Mouse (Mus musculus): ENCODE measurements around the gene Exog. TPM values are rescaled to one million over a fixed set of nuclear protein-coding genes. Genes with fewer than 3 reads are reported as not detected.
A peak's percentile ranks its signal among the peaks of the same experiment; 100 is the strongest.

Exog gene
- polyA plus RNA-seq, 1 experiment from 2014 or later = 5.7 TPM

GRCm38 (mm10) chr9:119419852-119420438 is 24.8 kb upstream of the Exog start:
- no peak for TF ChIP-seq CTCF (IDR thresholded peaks at IDR 0.05)

DNA sequence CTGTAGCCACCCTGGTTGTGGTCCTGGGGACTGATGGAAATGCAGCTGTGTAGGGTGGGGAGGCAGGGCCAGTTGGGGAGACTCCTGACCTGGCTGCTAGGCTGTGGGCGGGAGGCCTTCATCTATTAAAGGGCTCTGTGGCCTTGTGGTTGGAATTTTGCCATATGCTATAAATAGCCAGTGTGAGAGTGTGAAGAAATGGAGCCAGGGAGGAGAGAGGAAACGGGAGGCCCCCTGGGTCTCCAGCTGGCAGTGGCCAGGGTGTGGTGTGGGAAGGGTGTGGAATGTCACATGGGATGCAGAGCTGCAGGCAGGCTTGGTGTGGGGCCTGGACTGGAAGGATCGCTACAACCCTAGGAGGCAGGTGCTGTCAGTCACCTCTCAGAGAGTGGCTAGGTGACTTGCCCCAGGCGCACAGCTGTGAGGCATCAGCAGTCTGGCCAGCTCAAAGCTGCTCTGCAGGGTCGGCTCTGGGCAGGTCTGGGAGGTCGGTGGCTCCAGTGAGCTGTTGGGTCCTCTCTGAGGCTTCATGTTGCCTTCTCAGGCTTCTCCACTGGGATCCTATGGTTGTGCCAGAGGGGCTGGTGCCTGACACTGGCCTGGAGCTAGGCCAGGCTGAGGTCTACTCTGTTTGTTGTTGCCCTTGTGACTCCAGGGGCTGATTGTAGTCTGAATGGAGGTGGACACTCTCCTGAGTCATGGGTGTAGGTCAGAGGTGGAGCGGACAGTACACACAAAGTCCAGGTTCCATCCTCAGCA is 19.3 kb upstream of the Exog start:
- ChIA-PET CTCF (no interaction called here), POLR2A (no interaction called here)
- peak; percentile 91 for ATAC-seq
- DNase-seq (ENCODE audit: low read depth, low spot score) = peak; percentile 83
- H3K27me3 ChIP-seq = no peaks in the 10 kb centered on the region
- in situ Hi-C loops (cut with MboI; ENCODE audit: low pct_unique_long_range_greater_than_20kb) = no loop called here
- TF ChIP-seq CTCF (IDR thresholded peaks at IDR 0.05) = no peak

More at GRCm38 (mm10) chr9:119419852-119420438, 24.8 kb upstream of the Exog start:
- in situ Hi-C loops (cut with MboI; ENCODE audit: low pct_unique_long_range_greater_than_20kb) = no loop called here
- POLR2A ChIA-PET = no interaction called here
- CTCF ChIA-PET = interaction anchor here (1.6 kb wide), 1 partner anchor 219 kb away, joined by 3 read pairs; no protein-coding TSS in a partner anchor
- ATAC-seq = no peak
- H3K27me3 ChIP-seq = no peaks in the 10 kb centered on the region
- DNase-seq (ENCODE audit: low read depth, low spot score) = no peak

- no peak for DNase-seq (ENCODE audit: low read depth, low spot score)
- CTCF ChIA-PET = no interaction called here
- no peak for TF ChIP-seq CTCF (IDR thresholded peaks at IDR 0.05)
- H3K27me3 ChIP-seq = no peaks in the 10 kb centered on the region
- ATAC-seq = no peak
- POLR2A ChIA-PET = no interaction called here
- in situ Hi-C loops (cut with MboI; ENCODE audit: low pct_unique_long_range_greater_than_20kb) = no loop called here
Observed at GRCm38 (mm10) chr9:119425976-119426415, 18.7 kb upstream of the Exog start.

DNA sequence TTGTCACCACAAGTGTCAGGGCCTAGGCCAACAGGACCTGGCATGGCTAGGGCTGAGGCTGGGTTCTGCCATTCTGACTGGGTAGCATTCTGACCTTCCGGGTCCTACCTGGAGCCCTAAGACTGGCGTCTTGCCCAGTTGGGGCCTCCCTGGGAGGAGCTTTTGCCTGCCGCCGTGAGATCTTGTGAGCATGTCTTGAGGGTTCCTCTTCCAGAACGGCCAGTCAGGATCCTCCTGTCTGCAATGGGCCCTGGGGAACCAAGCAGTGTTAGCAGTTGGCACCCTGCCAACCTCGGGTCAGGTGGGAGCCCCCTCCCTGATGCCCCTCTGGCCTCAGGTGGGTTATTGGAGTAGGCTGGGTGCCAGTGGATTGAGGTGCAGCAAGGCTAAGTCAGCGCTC is 18.3 kb upstream of the Exog start:
- ATAC-seq = no peak

GRCm38 (mm10) chr9:119430311-119430710 is 14.4 kb upstream of the Exog start:
- CTCF ChIA-PET = interaction anchor here (0.9 to 3.4 kb wide), 12 partner anchors 9 to 151 kb away, joined by 3 to 11 read pairs (median 3); partner anchors contain the start of genes Acaa1a, Exog and Xylb
- POLR2A ChIA-PET = no interaction called here

More for the DNA sequence above, 18.3 kb upstream of the Exog start:
- no peak for DNase-seq (ENCODE audit: low read depth, low spot score)
- no peak for TF ChIP-seq CTCF (IDR thresholded peaks at IDR 0.05)
- CTCF ChIA-PET = no interaction called here
- H3K27me3 ChIP-seq = no peaks in the 10 kb centered on the region
- POLR2A ChIA-PET = no interaction called here
- in situ Hi-C loops (cut with MboI; ENCODE audit: low pct_unique_long_range_greater_than_20kb) = no loop called here

DNA sequence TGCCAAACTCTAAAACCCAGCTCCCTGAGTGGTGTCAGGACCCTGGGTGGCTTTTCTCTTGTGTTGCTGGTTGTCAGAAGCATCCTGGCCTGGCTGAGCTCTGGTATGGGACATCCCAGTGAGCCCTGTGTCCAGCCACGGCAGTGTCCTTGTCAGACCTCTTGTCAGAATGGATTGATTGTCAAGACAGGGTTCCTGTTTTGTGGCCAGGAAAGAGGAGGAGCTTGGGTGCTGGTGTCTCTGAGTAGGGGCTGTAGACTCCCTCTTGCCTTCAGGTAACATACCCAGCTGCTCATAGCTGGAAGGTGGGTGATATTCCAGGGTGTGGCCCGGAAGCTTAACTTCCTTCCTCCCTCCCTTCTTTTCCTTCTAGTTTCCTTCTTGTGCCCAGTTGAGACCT is 8.9 kb upstream of the Exog start:
- no peaks in the 10 kb centered on the region for H3K27me3 ChIP-seq
- ChIA-PET CTCF (interaction anchor here (2.5 kb wide), 1 partner anchor 9 kb away, joined by 10 read pairs; the partner anchor contains the start of gene Exog), POLR2A (no interaction called here)

More at GRCm38 (mm10) chr9:119430311-119430710, 14.4 kb upstream of the Exog start:
- in situ Hi-C loops (cut with MboI; ENCODE audit: low pct_unique_long_range_greater_than_20kb) = loop anchor here (5.0 kb wide), 1 partner anchor 68 kb away; no protein-coding TSS in a partner anchor
- no peaks in the 10 kb centered on the region for H3K27me3 ChIP-seq
- no peak for ATAC-seq
- DNase-seq (ENCODE audit: low read depth, low spot score) = no peak
- no peak for TF ChIP-seq CTCF (IDR thresholded peaks at IDR 0.05)

DNA sequence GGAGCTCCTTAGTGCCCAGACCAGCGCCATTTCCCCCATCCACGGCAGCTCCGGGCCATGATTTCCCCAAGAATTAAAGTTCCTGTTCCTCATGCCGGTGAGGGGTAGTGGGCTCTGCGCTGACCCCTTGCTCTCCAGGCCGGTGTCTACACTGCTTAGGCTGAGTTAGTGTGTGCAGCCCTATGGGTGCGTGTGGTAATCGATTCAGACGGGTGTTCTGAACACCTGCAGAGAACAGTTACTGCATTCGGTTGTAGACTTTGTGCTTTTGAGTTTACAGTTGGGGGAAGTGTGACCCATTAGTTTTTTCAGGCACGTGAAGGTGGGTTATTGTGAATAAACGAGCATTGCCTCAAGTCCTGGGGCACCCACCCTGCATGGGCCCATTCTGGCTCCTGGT is 6.7 kb upstream of the Exog start:
- ATAC-seq (no peak), DNase-seq (ENCODE audit: low read depth, low spot score) (no peak)
- no peaks in the 10 kb centered on the region for H3K27me3 ChIP-seq
- POLR2A ChIA-PET = no interaction called here
- CTCF ChIA-PET = no interaction called here
- in situ Hi-C loops (cut with MboI; ENCODE audit: low pct_unique_long_range_greater_than_20kb) = no loop called here
- no peak for TF ChIP-seq CTCF (IDR thresholded peaks at IDR 0.05)

More for the DNA sequence above, 8.9 kb upstream of the Exog start:
- in situ Hi-C loops (cut with MboI; ENCODE audit: low pct_unique_long_range_greater_than_20kb) = no loop called here
- no peak for TF ChIP-seq CTCF (IDR thresholded peaks at IDR 0.05)
- DNase-seq (ENCODE audit: low read depth, low spot score) (no peak), ATAC-seq (no peak)

GRCm38 (mm10) chr9:119438498-119439000 is 6.2 kb upstream of the Exog start:
- no peak for TF ChIP-seq CTCF (IDR thresholded peaks at IDR 0.05)
- H3K27me3 ChIP-seq = no peaks in the 10 kb centered on the region
- CTCF ChIA-PET = interaction anchor here (1.3 kb wide), 1 partner anchor 8 kb away, joined by 5 read pairs; no protein-coding TSS in a partner anchor
- no peak for DNase-seq (ENCODE audit: low read depth, low spot score)
- POLR2A ChIA-PET = no interaction called here
- no peak for ATAC-seq
- in situ Hi-C loops (cut with MboI; ENCODE audit: low pct_unique_long_range_greater_than_20kb) = no loop called here

DNA sequence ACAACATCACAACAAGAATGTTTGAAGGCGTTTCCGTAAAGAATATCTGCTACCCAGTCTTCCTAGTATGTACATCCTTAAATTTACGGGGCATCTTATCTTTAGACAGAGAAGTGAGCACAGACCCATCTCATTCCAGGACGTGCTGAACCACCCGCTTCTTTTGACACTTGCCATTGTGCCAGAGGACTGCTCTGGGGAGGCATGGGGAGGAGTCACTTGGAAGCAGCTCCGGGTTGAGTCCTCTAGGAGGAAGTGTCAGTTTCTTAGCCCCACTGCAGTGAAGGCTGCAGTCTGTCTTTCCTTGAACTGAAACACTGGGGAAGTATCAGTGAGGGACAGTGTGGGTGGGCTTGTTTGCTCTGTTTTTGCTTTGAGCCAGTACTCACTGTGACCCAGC is 994 bp downstream of the Exog start:
- no peak for ATAC-seq

DNA sequence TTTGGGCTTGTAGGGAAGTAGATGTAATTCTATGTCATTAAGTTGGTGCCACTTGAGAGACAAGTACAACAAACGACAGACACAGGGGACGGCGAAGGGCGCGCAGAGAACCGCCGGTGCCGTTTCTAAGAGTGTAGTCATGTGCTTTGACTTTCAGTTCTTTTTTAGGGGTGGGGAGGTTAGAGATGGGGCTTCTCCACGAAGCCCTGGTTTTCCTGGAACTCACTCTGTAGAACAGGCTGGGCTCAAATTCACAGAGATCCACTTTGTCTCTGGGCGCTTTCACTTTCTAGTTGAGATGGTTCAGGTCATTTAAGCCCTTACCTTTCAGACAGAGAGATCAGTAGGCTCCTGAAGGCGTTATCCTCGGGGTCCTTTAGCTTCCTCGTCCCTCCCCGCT is 11.2 kb downstream of the Exog start:
- CTCF ChIA-PET = no interaction called here
- DNase-seq (ENCODE audit: low read depth, low spot score) (no peak), ATAC-seq (no peak)
- TF ChIP-seq CTCF (IDR thresholded peaks at IDR 0.05) = no peak
- in situ Hi-C loops (cut with MboI; ENCODE audit: low pct_unique_long_range_greater_than_20kb) = no loop called here
- POLR2A ChIA-PET = no interaction called here
- no peaks in the 10 kb centered on the region for H3K27me3 ChIP-seq

More for the DNA sequence above, 994 bp downstream of the Exog start:
- H3K27me3 ChIP-seq = no peaks in the 10 kb centered on the region
- TF ChIP-seq CTCF (IDR thresholded peaks at IDR 0.05) = no peak
- in situ Hi-C loops (cut with MboI; ENCODE audit: low pct_unique_long_range_greater_than_20kb) = no loop called here
- no peak for DNase-seq (ENCODE audit: low read depth, low spot score)
- ChIA-PET POLR2A (no interaction called here), CTCF (interaction anchor here (1.0 to 2.5 kb wide), 4 partner anchors 10 to 131 kb away, joined by 3 to 10 read pairs (median 6); no protein-coding TSS in a partner anchor)

DNA sequence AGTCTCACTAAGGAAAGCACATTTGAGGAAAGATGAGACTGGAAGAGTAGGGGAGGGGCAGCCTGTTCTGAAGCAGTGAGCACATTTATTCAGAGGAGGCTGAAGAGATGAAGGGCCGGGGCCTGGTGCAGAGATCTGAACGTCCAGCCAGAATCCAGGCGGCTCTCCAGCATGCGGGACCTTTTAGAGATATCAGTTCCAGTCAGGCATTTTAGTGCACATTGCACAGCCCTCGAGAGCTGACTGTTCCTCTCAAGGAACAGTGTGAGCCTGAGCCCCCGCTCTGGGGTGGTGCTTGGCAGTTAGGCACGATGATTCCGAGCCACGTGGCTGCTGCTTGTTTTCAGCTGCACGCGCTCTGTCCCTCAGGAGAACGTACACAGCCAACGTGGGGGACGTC is 12.4 kb downstream of the Exog start:
- ChIA-PET POLR2A (no interaction called here), CTCF (interaction anchor here (0.9 kb wide), 1 partner anchor 12 kb away, joined by 3 read pairs; the partner anchor contains the start of gene Exog)
- no peak for ATAC-seq
- in situ Hi-C loops (cut with MboI; ENCODE audit: low pct_unique_long_range_greater_than_20kb) = no loop called here
- no peak for TF ChIP-seq CTCF (IDR thresholded peaks at IDR 0.05)
- no peaks in the 10 kb centered on the region for H3K27me3 ChIP-seq
- no peak for DNase-seq (ENCODE audit: low read depth, low spot score)

Measured in Patski (cell line).